Mouse (Mus musculus) forebrain, postnatal 0 days (tissue): Measurements from ENCODE around the gene Rdh9. TPM values are rescaled to one million over a fixed set of nuclear protein-coding genes. Genes with fewer than 3 reads are reported as not detected.
"Not testable (repeated sequence)": the region's sequence is repeated elsewhere in the genome, so short reads cannot be mapped to it uniquely, and the experiment has no call there.

Experiments
- ATAC-seq: fragments of 200-750 bp; cut with Nextera tagmentation; 2 replicates; pipeline ENCODE4 v1.8.0; 2017; ENCODE audit warnings: mild to moderate bottlenecking, moderate library complexity
- DNase-seq: peaks from one replicate; pipeline ENCODE4 v3.0.0-alpha.2; 2015
- H3K27ac ChIP-seq: fragments of 300-500 bp; sonication (generic); 2 replicates; pipeline ENCODE4 v1.5.1; 2014; ENCODE audit warnings: low read depth, mild to moderate bottlenecking, antibody characterized with exemption, low read length, moderate library complexity, mixed read lengths
- H3K27me3 ChIP-seq: fragments of 300-500 bp; sonication (generic); 2 replicates; pipeline ENCODE4 v1.6.1; 2014; ENCODE audit warnings: mild to moderate bottlenecking, low read length, mixed read lengths; ENCODE audit not compliant: insufficient read depth
- H3K36me3 ChIP-seq: fragments of 300-500 bp; sonication (generic); 2 replicates; pipeline ENCODE4 v1.6.1; 2014; ENCODE audit warnings: mild to moderate bottlenecking, moderate library complexity; ENCODE audit not compliant: insufficient read depth
- H3K4me1 ChIP-seq: fragments of 300-500 bp; sonication (generic); 2 replicates; pipeline ENCODE4 v1.6.1; 2014; ENCODE audit warnings: antibody characterized with exemption; ENCODE audit not compliant: insufficient read depth
- H3K4me2 ChIP-seq: fragments of 300-500 bp; sonication (generic); 2 replicates; pipeline ENCODE4 v1.6.1; 2014; ENCODE audit warnings: low read depth, mild to moderate bottlenecking, moderate library complexity
- H3K4me3 ChIP-seq: fragments of 300-500 bp; sonication (generic); 2 replicates; pipeline ENCODE4 v1.5.1; 2014; ENCODE audit warnings: low read depth, low read length, mixed read lengths
- H3K9ac ChIP-seq: fragments of 300-500 bp; sonication (generic); 2 replicates; pipeline ENCODE4 v1.6.1; 2014; ENCODE audit warnings: mild to moderate bottlenecking
- H3K9me3 ChIP-seq: fragments of 300-500 bp; sonication (generic); 2 replicates; pipeline ENCODE4 v1.6.1; 2016; ENCODE audit warnings: low read length
- CTCF ChIP-seq: sonication (generic); IDR thresholded peaks from 2 replicates; pipeline ENCODE4 v1.5.1; 2016; ENCODE audit warnings: antibody characterized with exemption, control low read depth, low read depth
- WGBS: fragments of 180-500 bp; shearing (Covaris S2); extraction: QIAGEN DNeasy Blood & Tissue Kit; methylation state at CpG from one replicate; pipeline ENCODE4 v1.1.7; 2014; 5-methylcytosine and 5-hydroxymethylcytosine counted together
- polyA plus RNA-seq: library from polyadenylated mRNA; unstranded; fragments of >200 nt; fragmentation: Nextera tagmentation; extraction: Ambion mirVana; gene quantifications from 2 replicates; pipeline ENCODE4 v1.2.1, GENCODE M21; 2015
- total RNA-seq: library from RNA; depleted of rRNA; stranded (reverse); fragments of >200 nt; gene quantifications from 2 replicates; pipeline ENCODE4 v1.2.3, GENCODE M21; 2014

Rdh9 gene
- total and polyA plus RNA-seq, 2 experiments from 2014 or later = 0.57 to 0.62 TPM

DNA sequence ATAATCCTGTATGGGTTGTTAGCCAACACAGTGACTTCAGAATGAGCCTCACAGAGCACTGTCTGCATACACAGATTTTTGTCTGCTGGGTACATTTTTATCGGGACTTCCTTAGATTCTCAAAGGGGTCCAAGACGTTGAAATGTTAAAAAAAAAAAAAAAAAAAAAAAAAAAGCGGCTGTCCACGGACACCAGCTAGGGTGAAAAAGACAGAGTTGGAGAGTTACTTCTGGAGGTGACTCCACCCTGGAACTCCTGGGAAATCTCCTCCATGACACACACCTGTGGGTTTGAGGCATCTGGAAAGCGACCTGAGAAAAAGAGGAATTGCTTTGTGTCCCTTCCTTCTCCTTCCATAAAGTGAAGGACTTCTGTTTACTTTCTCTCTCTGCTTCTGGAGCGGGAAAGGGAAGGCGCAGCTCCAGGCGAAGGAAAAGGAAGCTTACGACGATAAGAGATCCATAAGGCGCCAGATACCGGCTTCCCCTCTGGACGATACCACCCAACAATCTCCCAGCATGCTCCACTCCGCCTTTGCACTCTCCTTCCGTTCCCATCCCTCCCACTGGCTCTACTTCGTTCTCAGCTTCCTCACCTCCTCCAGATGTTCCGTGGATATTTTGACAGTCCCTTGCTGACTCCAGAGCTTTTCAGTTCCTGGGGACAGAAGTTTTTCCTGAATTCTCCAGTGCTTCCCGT is 20.3 kb upstream of the Rdh9 start:
- Histone ChIP-seq H3K27me3 (no peaks in the 10 kb centered on the region), H3K27ac (no peak overlapping the region), H3K4me3 (no peak overlapping the region), H3K9me3 (no peaks in the 10 kb centered on the region), H3K4me2 (peak overlapping the region; percentile 21; the same call in 1 of the 2 replicates), H3K9ac (no peak overlapping the region), H3K4me1 (no peaks in the 10 kb centered on the region), H3K36me3 (no peaks in the 10 kb centered on the region)
- DNase-seq (no peak), ATAC-seq (no peak)
- 53% methylated on average over 18 of the region's 18 CpGs for WGBS
- TF ChIP-seq CTCF = no peak

GRCm38 (mm10) chr10:127759181-127760110 is 16.7 kb upstream of the Rdh9 start, which contains the start of the genes Rdh1 and Rdh16f1:
Gene Rdh1 (plus strand): TSS chr10:127759721.
Gene Rdh16f1 (plus strand): TSS chr10:127759787.
- no peak for ATAC-seq
- H3K36me3 ChIP-seq = no peaks in the 10 kb centered on the region
- WGBS = 74% methylated on average over 9 of the region's 9 CpGs

DNA sequence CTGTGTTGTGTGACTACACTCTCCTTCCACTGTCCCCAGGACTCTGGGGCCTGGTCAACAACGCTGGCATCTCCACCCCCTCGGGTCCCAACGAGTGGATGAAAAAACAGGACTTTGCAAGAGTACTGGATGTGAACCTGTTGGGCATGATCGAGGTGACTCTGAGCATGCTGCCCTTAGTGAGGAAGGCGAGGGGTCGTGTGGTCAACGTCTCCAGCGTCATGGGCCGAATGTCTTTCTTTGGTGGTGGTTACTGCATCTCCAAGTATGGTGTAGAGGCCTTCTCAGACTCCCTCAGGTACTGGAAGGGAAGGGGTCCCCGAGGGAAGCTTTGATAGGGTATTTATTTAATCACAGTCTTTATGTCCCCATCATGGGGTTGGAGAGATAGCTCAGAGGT is 13.3 kb upstream of the Rdh9 start:
- ATAC-seq, H3K4me1 ChIP-seq, H3K4me3 ChIP-seq, H3K9me3 ChIP-seq, H3K27me3 ChIP-seq, DNase-seq, H3K36me3 ChIP-seq, H3K27ac ChIP-seq, H3K9ac ChIP-seq, H3K4me2 ChIP-seq: not testable (repeated sequence)
- WGBS = 92% methylated on average over 10 of the region's 10 CpGs

More at GRCm38 (mm10) chr10:127759181-127760110, 16.7 kb upstream of the Rdh9 start, which contains the start of the genes Rdh1 and Rdh16f1:
- no peak within 1 kb of the TSS for H3K9ac ChIP-seq
- no peak within 1 kb of the TSS for H3K4me3 ChIP-seq
- H3K27ac ChIP-seq = no peak within 1 kb of the TSS
- no peaks in the 10 kb centered on the region for H3K4me1 ChIP-seq
- H3K4me2 ChIP-seq = no peak within 1 kb of the TSS
- no peaks in the 10 kb centered on the region for H3K9me3 ChIP-seq
- H3K27me3 ChIP-seq = no peaks in the 10 kb centered on the region
- no peak for TF ChIP-seq CTCF
- DNase-seq = no peak

GRCm38 (mm10) chr10:127763914-127764680 is 12.1 kb upstream of the Rdh9 start:
- 63% methylated on average over 12 of the region's 12 CpGs for WGBS
- H3K36me3 ChIP-seq = no peaks in the 10 kb centered on the region

DNA sequence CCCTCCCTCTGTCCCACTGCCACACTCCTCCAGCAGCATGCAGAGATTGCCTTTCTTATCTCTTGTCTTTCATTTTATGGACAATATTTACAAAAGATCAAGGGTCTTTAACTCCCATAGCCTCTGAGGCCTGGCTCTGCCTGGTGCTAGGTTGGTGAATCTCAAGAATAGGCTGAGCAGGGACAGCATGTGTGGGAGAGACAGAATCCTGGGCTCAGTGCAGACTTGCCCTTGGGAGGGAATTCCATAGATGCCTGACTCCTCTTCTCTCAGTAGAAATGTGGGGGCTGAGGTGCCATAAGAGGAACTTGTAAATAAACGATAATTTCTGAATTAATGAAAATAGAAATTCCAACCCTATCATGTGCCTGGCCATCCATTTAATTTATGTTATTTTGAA is 9.6 kb upstream of the Rdh9 start:
- 100% methylated on average over 1 of the region's 1 CpGs for WGBS
- Histone ChIP-seq H3K4me1 (no peaks in the 10 kb centered on the region), H3K4me2 (no peak overlapping the region), H3K9ac (no peak overlapping the region), H3K27me3 (no peaks in the 10 kb centered on the region), H3K9me3 (no peaks in the 10 kb centered on the region), H3K36me3 (no peaks in the 10 kb centered on the region), H3K27ac (no peak overlapping the region), H3K4me3 (no peak overlapping the region)
- TF ChIP-seq CTCF = no peak
- no peak for DNase-seq
- ATAC-seq = no peak

More at GRCm38 (mm10) chr10:127763914-127764680, 12.1 kb upstream of the Rdh9 start:
- no peak overlapping the region for H3K27ac ChIP-seq
- no peak overlapping the region for H3K9ac ChIP-seq
- no peaks in the 10 kb centered on the region for H3K4me1 ChIP-seq
- H3K9me3 ChIP-seq = no peaks in the 10 kb centered on the region
- H3K4me3 ChIP-seq = no peak overlapping the region
- ATAC-seq (no peak), DNase-seq (no peak)
- no peak overlapping the region for H3K4me2 ChIP-seq
- no peaks in the 10 kb centered on the region for H3K27me3 ChIP-seq
- no peak for TF ChIP-seq CTCF

DNA sequence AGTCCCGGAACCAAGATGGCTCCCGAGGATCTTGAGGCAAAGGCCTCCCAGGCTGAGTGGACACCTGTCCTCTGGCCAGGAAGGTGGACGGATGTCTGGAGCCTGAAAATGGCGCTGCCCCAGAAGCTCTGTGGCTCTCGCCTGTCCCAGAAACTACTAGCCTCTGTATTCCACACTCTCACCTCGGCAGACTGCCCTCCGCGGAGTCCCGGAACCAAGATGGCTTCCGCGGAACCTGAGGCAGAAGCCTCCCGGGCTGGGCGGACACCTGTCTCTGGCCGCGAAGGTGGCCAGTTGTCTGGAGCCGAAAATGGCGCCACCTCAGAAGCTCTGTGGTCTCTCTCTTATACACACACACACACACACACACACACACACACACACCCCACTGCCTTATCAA is 6.1 kb downstream of the Rdh9 start:
- DNase-seq, H3K9ac ChIP-seq, H3K4me1 ChIP-seq, H3K4me3 ChIP-seq, H3K36me3 ChIP-seq, H3K27ac ChIP-seq, H3K9me3 ChIP-seq, H3K4me2 ChIP-seq, H3K27me3 ChIP-seq, ATAC-seq: not testable (repeated sequence)
- WGBS = 97% methylated on average over 17 of the region's 17 CpGs

DNA sequence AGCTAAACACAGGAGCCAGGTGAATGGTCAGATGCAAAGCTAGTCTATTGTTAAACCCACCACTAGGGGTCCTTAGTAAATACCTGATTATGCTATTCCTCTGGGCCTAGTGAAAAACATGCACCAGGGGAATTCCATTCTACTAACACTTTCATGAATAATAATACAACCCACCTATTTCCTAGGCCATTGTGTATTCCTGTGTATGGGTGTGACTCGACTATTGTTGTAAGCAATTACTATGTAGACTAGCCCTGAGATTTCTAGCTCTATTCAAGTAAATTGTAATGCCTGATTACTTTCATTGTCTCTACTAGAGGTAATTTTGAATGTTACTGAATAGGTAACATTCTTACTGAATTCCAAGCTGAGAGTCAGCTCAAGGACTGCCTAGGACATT is 9.2 kb downstream of the Rdh9 start:
- H3K36me3 ChIP-seq, H3K4me3 ChIP-seq, H3K4me2 ChIP-seq, ATAC-seq, H3K9ac ChIP-seq, DNase-seq, H3K9me3 ChIP-seq, H3K27me3 ChIP-seq, H3K27ac ChIP-seq, H3K4me1 ChIP-seq: not testable (repeated sequence)
- 74% methylated on average over 1 of the region's 1 CpGs for WGBS
